Mouse (Mus musculus): Measurements from ENCODE around the gene Ly9. TPM values are rescaled to one million over a fixed set of nuclear protein-coding genes. Genes with fewer than 3 reads are reported as not detected.

Ly9 gene
- total and polyA plus RNA-seq, 2 experiments from 2014 or later, result 0.10 TPM; not detected in 1

DNA sequence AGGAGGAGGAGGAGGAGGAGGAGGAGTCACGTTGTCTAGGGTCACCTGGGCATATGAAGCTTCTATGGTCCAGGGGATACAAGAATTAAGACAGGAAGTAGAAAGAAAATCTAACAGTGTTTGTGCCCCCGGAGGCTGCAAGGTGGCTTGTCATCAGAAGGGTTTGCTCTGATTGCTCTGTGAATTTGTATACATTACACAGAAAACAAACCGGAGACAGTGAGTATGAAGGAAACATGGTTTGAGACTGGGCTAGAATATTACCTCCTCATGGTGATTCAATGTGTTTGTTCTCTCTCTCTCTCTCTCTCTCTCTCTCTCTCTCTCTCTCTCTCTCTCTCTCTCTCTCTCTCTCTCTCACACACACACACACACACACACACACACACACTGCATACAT, 554 bp downstream of the Ly9 start:
- no peak for ATAC-seq
- no peak overlapping the region for H3K9ac ChIP-seq
- H3K36me3 ChIP-seq (ENCODE audit: insufficient read depth), result no peaks in the 10 kb centered on the region
- TF ChIP-seq CTCF (IDR thresholded peaks at IDR 0.05; ENCODE audit: low read depth), result no peak
- no peaks in the 10 kb centered on the region for H3K4me1 ChIP-seq (ENCODE audit: insufficient read depth)
- no peak overlapping the region for H3K27ac ChIP-seq (ENCODE audit: low read depth, low read length)
- no peak overlapping the region for H3K4me2 ChIP-seq (ENCODE audit: low read depth)
- no peak for DNase-seq
- 77% methylated on average over 3 of the region's 3 CpGs for WGBS
- H3K4me3 ChIP-seq (ENCODE audit: low read depth, low read length), result no peak overlapping the region
- H3K27me3 ChIP-seq (ENCODE audit: insufficient read depth, low read length), result no peaks in the 10 kb centered on the region
- no peaks in the 10 kb centered on the region for H3K9me3 ChIP-seq (ENCODE audit: low read length)

DNA sequence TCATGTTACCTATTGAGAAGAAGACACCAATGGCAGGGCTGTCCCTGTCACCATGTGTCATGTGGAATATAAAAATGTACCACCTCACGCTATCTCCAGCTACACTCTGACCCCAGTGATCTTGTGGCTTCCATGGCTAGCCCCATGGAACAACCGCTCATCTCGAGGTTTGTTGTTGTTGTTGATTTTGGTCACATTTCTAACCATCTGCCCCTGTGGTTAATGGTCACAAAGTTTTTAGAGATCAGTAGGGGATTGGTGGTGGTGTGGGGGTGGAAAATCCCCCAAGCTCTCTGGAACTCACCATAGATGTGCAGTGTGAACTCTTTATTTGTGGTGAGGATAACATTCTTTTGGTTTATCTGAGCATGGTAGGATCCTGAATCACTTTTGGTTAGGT, 2.5 kb downstream of the Ly9 start:
- DNase-seq (no peak), ATAC-seq (no peak)
- no peaks in the 10 kb centered on the region for H3K36me3 ChIP-seq (ENCODE audit: insufficient read depth)
- TF ChIP-seq CTCF (IDR thresholded peaks at IDR 0.05; ENCODE audit: low read depth), result no peak
- no peak overlapping the region for H3K27ac ChIP-seq (ENCODE audit: low read depth, low read length)
- H3K9me3 ChIP-seq (ENCODE audit: low read length), result no peaks in the 10 kb centered on the region
- no peak overlapping the region for H3K4me2 ChIP-seq (ENCODE audit: low read depth)
- H3K4me3 ChIP-seq (ENCODE audit: low read depth, low read length), result no peak overlapping the region
- H3K4me1 ChIP-seq (ENCODE audit: insufficient read depth), result no peaks in the 10 kb centered on the region
- H3K9ac ChIP-seq, result no peak overlapping the region
- WGBS, result 89% methylated on average over 3 of the region's 3 CpGs
- no peaks in the 10 kb centered on the region for H3K27me3 ChIP-seq (ENCODE audit: insufficient read depth, low read length)

- no peak overlapping the region for H3K9ac ChIP-seq
- no peak overlapping the region for H3K27ac ChIP-seq (ENCODE audit: low read depth, low read length)
- no peak overlapping the region for H3K4me2 ChIP-seq (ENCODE audit: low read depth)
Observed at GRCm38 (mm10) chr1:171584584-171584983, 22.6 kb downstream of the Ly9 start.

DNA sequence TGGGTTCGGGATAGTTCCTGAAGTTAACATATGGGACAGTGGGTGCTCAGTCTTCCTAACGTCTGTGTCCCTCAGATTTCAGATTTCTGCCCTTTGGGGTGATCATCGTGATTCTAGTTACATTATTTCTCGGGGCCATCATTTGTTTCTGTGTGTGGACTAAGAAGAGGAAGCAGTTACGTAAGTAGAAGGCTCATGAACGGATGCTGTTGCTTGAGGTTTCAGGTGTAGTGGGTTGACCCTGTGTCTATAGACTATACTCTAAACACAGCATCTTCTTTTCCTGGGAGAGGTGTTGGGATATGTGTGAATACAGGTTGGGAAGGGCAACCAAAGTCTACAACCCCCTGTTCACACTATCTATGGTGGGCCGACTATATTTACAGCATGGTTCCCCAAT, 30.0 kb downstream of the Ly9 start:
- no peaks in the 10 kb centered on the region for H3K4me1 ChIP-seq (ENCODE audit: insufficient read depth)
- ATAC-seq (no peak), DNase-seq (no peak)
- no peak overlapping the region for H3K9ac ChIP-seq
- H3K36me3 ChIP-seq (ENCODE audit: insufficient read depth), result no peaks in the 10 kb centered on the region
- H3K9me3 ChIP-seq (ENCODE audit: low read length), result no peaks in the 10 kb centered on the region
- 89% methylated on average over 7 of the region's 7 CpGs for WGBS
- H3K4me3 ChIP-seq (ENCODE audit: low read depth, low read length), result no peak overlapping the region
- TF ChIP-seq CTCF (IDR thresholded peaks at IDR 0.05; ENCODE audit: low read depth), result no peak
- no peak overlapping the region for H3K4me2 ChIP-seq (ENCODE audit: low read depth)
- H3K27me3 ChIP-seq (ENCODE audit: insufficient read depth, low read length), result no peaks in the 10 kb centered on the region
- H3K27ac ChIP-seq (ENCODE audit: low read depth, low read length), result no peak overlapping the region

More at GRCm38 (mm10) chr1:171584584-171584983, 22.6 kb downstream of the Ly9 start:
- no peak for TF ChIP-seq CTCF (IDR thresholded peaks at IDR 0.05; ENCODE audit: low read depth)
- H3K36me3 ChIP-seq (ENCODE audit: insufficient read depth), result no peaks in the 10 kb centered on the region
- no peaks in the 10 kb centered on the region for H3K9me3 ChIP-seq (ENCODE audit: low read length)
- WGBS, result 76% methylated on average over 2 of the region's 2 CpGs
- no peak for DNase-seq
- no peaks in the 10 kb centered on the region for H3K4me1 ChIP-seq (ENCODE audit: insufficient read depth)
- H3K4me3 ChIP-seq (ENCODE audit: low read depth, low read length), result no peak overlapping the region
- H3K27me3 ChIP-seq (ENCODE audit: insufficient read depth, low read length), result no peaks in the 10 kb centered on the region
- no peak for ATAC-seq

GRCm38 (mm10) chr1:171568436-171568835, 38.8 kb downstream of the Ly9 start:
- Histone ChIP-seq H3K4me1 (ENCODE audit: insufficient read depth) (no peaks in the 10 kb centered on the region), H3K4me2 (ENCODE audit: low read depth) (no peak overlapping the region), H3K27me3 (ENCODE audit: insufficient read depth, low read length) (no peaks in the 10 kb centered on the region), H3K9ac (no peak overlapping the region), H3K27ac (ENCODE audit: low read depth, low read length) (no peak overlapping the region), H3K4me3 (ENCODE audit: low read depth, low read length) (no peak overlapping the region), H3K9me3 (ENCODE audit: low read length) (no peaks in the 10 kb centered on the region), H3K36me3 (ENCODE audit: insufficient read depth) (no peaks in the 10 kb centered on the region)
- ATAC-seq, result no peak
- no peak for TF ChIP-seq CTCF (IDR thresholded peaks at IDR 0.05; ENCODE audit: low read depth)
- no peak for DNase-seq
- 59% methylated on average over 2 of the region's 2 CpGs for WGBS

GRCm38 (mm10) chr1:171566777-171567176, 40.4 kb downstream of the Ly9 start:
- Histone ChIP-seq H3K9me3 (ENCODE audit: low read length) (no peaks in the 10 kb centered on the region), H3K4me3 (ENCODE audit: low read depth, low read length) (no peak overlapping the region), H3K36me3 (ENCODE audit: insufficient read depth) (no peaks in the 10 kb centered on the region), H3K9ac (no peak overlapping the region), H3K27me3 (ENCODE audit: insufficient read depth, low read length) (no peaks in the 10 kb centered on the region), H3K4me1 (ENCODE audit: insufficient read depth) (no peaks in the 10 kb centered on the region), H3K4me2 (ENCODE audit: low read depth) (no peak overlapping the region), H3K27ac (ENCODE audit: low read depth, low read length) (no peak overlapping the region)
- ATAC-seq, result peak; percentile 20; the same call in 1 of the 2 replicates
- 28% methylated on average over 8 of the region's 8 CpGs for WGBS
- DNase-seq, result peak; percentile 64
- peak; percentile 73 for TF ChIP-seq CTCF (IDR thresholded peaks at IDR 0.05; ENCODE audit: low read depth)

DNA sequence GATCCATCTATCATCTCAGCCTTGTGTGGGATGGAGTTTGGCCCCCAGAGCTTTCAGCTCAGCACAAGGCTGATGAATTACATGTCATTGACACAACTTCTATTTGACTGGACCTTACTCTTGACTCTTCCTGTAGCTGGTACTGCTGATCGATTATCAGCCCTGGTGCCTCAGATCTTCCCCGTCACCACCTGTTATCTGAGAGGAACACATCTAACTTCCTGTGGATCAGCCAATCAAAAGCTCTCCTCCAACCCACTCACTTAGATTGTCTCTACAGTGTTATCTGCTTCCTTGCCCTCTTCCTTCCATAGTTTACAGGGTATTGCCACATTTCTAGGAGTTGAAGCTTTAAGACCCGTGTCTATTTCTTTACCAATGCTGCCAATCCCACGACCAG, 41.3 kb downstream of the Ly9 start:
- Histone ChIP-seq H3K27me3 (ENCODE audit: insufficient read depth, low read length) (no peaks in the 10 kb centered on the region), H3K4me2 (ENCODE audit: low read depth) (no peak overlapping the region), H3K4me3 (ENCODE audit: low read depth, low read length) (no peak overlapping the region), H3K9me3 (ENCODE audit: low read length) (no peaks in the 10 kb centered on the region), H3K27ac (ENCODE audit: low read depth, low read length) (no peak overlapping the region), H3K4me1 (ENCODE audit: insufficient read depth) (no peaks in the 10 kb centered on the region), H3K36me3 (ENCODE audit: insufficient read depth) (no peaks in the 10 kb centered on the region), H3K9ac (no peak overlapping the region)
- DNase-seq (no peak), ATAC-seq (no peak)
- TF ChIP-seq CTCF (IDR thresholded peaks at IDR 0.05; ENCODE audit: low read depth), result no peak
- WGBS, result 83% methylated on average over 4 of the region's 4 CpGs

DNA sequence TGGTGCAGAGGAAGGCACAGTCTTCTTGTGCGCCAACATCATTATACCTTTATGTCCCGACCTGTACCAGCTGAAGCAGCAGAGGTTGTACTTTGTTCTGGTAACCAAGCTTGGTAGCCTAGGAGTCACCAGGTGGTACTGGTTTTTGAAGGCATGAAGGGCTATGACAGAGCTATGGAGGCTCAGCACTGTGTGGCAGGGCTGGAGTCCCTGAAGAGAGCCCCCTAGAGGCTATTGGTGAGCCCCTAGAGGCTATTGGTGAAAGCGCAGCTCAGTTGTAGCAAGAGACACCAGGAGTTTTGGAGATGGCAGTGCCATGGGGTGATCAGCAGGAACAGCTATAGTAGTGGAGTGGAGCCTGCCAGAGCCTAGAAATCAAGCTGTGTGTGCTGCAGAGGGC, 43.0 kb downstream of the Ly9 start:
- Histone ChIP-seq H3K36me3 (ENCODE audit: insufficient read depth) (no peaks in the 10 kb centered on the region), H3K4me2 (ENCODE audit: low read depth) (no peak overlapping the region), H3K27ac (ENCODE audit: low read depth, low read length) (no peak overlapping the region), H3K9ac (no peak overlapping the region), H3K4me3 (ENCODE audit: low read depth, low read length) (no peak overlapping the region), H3K27me3 (ENCODE audit: insufficient read depth, low read length) (no peaks in the 10 kb centered on the region), H3K4me1 (ENCODE audit: insufficient read depth) (no peaks in the 10 kb centered on the region), H3K9me3 (ENCODE audit: low read length) (no peaks in the 10 kb centered on the region)
- TF ChIP-seq CTCF (IDR thresholded peaks at IDR 0.05; ENCODE audit: low read depth), result peak; percentile 55
- WGBS, result 58% methylated on average over 3 of the region's 3 CpGs
- DNase-seq (peak; percentile 3), ATAC-seq (peak; percentile 54; the same call in 1 of the 2 replicates)
